In the genomic region with DNA sequence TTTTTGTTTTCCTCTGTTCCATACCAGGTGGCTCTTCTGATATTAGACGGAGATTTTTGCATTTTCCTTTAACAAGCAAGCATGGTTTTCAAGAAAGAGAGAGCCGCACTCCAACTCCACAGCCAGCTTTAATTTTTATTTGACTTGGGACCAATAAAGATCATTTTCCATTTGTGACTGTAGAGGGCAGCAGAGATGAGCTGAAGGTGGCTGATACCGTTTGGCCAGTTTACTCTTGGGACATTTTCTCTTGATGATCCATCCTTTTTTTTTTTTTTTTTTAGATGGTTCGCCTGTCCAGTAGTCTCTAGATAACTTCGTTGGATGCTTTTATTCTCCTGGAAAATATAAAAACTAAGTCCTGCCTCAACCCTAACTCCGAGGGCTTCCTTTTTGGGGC, we compare ENCODE assay signal across 10 mouse cellular contexts. TPM values are rescaled to one million over a fixed set of nuclear protein-coding genes. Genes with fewer than 3 reads are reported as not detected.
A peak's percentile ranks its signal among the peaks of the same experiment; 100 is the strongest.
DNase-seq lines count a peak whose midpoint lies in the region; ATAC-seq and TF ChIP-seq lines count a peak whose summit lies in the region.
"Had no signal": no experiment of that assay in that cellular context is flagged by ENCODE, and none has a peak within 500 bp of the region (broad histone marks: within the 10 kb centered on the region; RNA-seq: fewer than 3 reads in every experiment).

No protein-coding gene starts in this region.

- no peak overlapping the region for H3K27ac ChIP-seq in left cerebral cortex, adult 2 months
- H3K27ac ChIP-seq: midbrain, embryonic 12.5 days had no signal

- no peak overlapping the region for H3K4me3 ChIP-seq in left cerebral cortex, adult 2 months
- H3K4me3 ChIP-seq: midbrain, embryonic 12.5 days had no signal

- peak; percentile 69 for TF ChIP-seq CTCF in left cerebral cortex, adult 2 months (IDR thresholded peaks at IDR 0.05)

- ATAC-seq in megakaryocyte progenitor cell, adult 5-6 weeks (replicated peaks; ENCODE audit: poor library complexity), result peak; percentile 76

- peak; percentile 56 for DNase-seq in cerebellum, adult 9-10 months
- no peak for DNase-seq in cerebellum, adult 9-11 months
- DNase-seq in left cerebral cortex, adult 2 months (ENCODE audit: extremely low spot score in 1 of 2, low spot score in 2 of 2), result no peak
- no peak for DNase-seq in left cerebral cortex, postnatal 10 days (ENCODE audit: extremely low spot score in 1 of 2, low spot score in 2 of 2)
- peak; percentile 71 for DNase-seq in R1 (ENCODE audit: low read depth, low spot score)
- DNase-seq in T-cell, adult 2 months (ENCODE audit: low spot score), result no peak
- DNase-seq in Muller cell, postnatal 12 days (ENCODE audit: inconsistent ontology term), result no peak
- DNase-seq: kidney, adult 8-10 months had no signal

- intact Hi-C loops in left cerebral cortex, adult 2 months (cut with DNase I), result no loop called here
- intact Hi-C loops in left cerebral cortex, postnatal 10 days (cut with DNase I), result no loop called here

RNA-seq across cellular contexts. Expression of a gene that starts 17.6 kb away (rescaled TPM):
- total RNA-seq in left cerebral cortex, adult 2 months (2021), result 10 to 100 TPM; 12.8 to 16.5 TPM
- total RNA-seq in left cerebral cortex, postnatal 10 days (2021), result 10 to 100 TPM; 14.1 to 15.5 TPM
- total RNA-seq in megakaryocyte progenitor cell, adult 5-6 weeks (2015), result 0.32 TPM in 1 of 2 replicates, not detected in the other
- total RNA-seq in megakaryocyte progenitor cell, adult 5-6 weeks (2017), result 0.07 TPM in 1 of 2 replicates, not detected in the other

RNA-seq across cellular contexts. Expression of a gene that starts 31.9 kb away (rescaled TPM):
- total RNA-seq in left cerebral cortex, adult 2 months (2021), result 1 to 10 TPM; 2.6 to 3.9 TPM
- total RNA-seq in left cerebral cortex, postnatal 10 days (2021), result 1 to 10 TPM; 3.4 to 3.8 TPM
- 0.42 and 1.8 TPM in 2 replicates for total RNA-seq in megakaryocyte progenitor cell, adult 5-6 weeks (2015)
- total RNA-seq in megakaryocyte progenitor cell, adult 5-6 weeks (2017), result 0.84 and 1.7 TPM in 2 replicates

RNA-seq across cellular contexts. Expression of a gene that starts 32.1 kb away (rescaled TPM):
- 10 to 100 TPM; 52.4 to 55.6 TPM for total RNA-seq in left cerebral cortex, adult 2 months (2021)
- 10 to 100 TPM; 51.3 to 56.0 TPM for total RNA-seq in left cerebral cortex, postnatal 10 days (2021)
- total RNA-seq in megakaryocyte progenitor cell, adult 5-6 weeks (2015), result 33.8 and 41.6 TPM in 2 replicates
- total RNA-seq in megakaryocyte progenitor cell, adult 5-6 weeks (2017), result 17.0 and 23.6 TPM in 2 replicates

Comparison
In these comparisons a context has a peak if more than half of its experiments do, and no peak if none do; other contexts are left out.
1. DNase-seq: peak in cerebellum, adult 9-10 months (single experiment) and R1 (single experiment); none in cerebellum, adult 9-11 months (single experiment), left cerebral cortex, adult 2 months (0 of 2), left cerebral cortex, postnatal 10 days (0 of 2), T-cell, adult 2 months (single experiment) and Muller cell, postnatal 12 days (single experiment).
2. RNA of a gene that starts 17.6 kb away (total RNA-seq): 12.8 to 16.5 TPM in left cerebral cortex, adult 2 months and 14.1 to 15.5 TPM in left cerebral cortex, postnatal 10 days; 0.07 to 0.32 TPM in megakaryocyte progenitor cell, adult 5-6 weeks; every median in the first group is over 10 times any median in the second.